In genomic region chr14:55963900-55964299, GRCm38 (mm10) we compare ENCODE assay signal across 22 mouse cellular contexts. TPM values are rescaled to one million over a fixed set of nuclear protein-coding genes. Genes with fewer than 3 reads are reported as not detected.
DNase-seq lines count a peak whose midpoint lies in the region; ATAC-seq and TF ChIP-seq lines count a peak whose summit lies in the region.
"Not testable (repeated sequence)": the region's sequence is repeated elsewhere in the genome, so short reads cannot be mapped to it uniquely, and the experiment has no call there.
"Had no signal": no experiment of that assay in that cellular context is flagged by ENCODE, and none has a peak within 500 bp of the region (broad histone marks: within the 10 kb centered on the region; RNA-seq: fewer than 3 reads in every experiment).

No protein-coding gene starts in this region.

- H3K79me2 ChIP-seq in MEL (ENCODE audit: control insufficient read depth, insufficient read depth, low read length, poor library complexity) = not testable (repeated sequence)

- not testable (repeated sequence) for H3K4me2 ChIP-seq in forebrain, embryonic 11.5 days (ENCODE audit: low read depth, low read length, severe bottlenecking); lung, postnatal 0 days (replicated peaks; ENCODE audit: low read depth, low read length)

- ATAC-seq in common myeloid progenitor, adult 5-6 weeks (replicated peaks; ENCODE audit: low read depth, poor library complexity, severe bottlenecking) = 0 out of 2 replicates have a peak, but pooled peaks have one; percentile 42
- not testable (repeated sequence) for ATAC-seq in forebrain, embryonic 11.5 days (replicated peaks; ENCODE audit: low FRiP score); lung, postnatal 0 days

- not testable (repeated sequence) for H3K36me3 ChIP-seq in MEL (ENCODE audit: control insufficient read depth in 1 of 2, insufficient read depth in 2 of 2, low read length in 2 of 2); forebrain, embryonic 11.5 days (ENCODE audit: control insufficient read depth, insufficient read depth, low read length); lung, postnatal 0 days (ENCODE audit: insufficient read depth, low read length); thymus, adult 2 months (ENCODE audit: control insufficient read depth, insufficient read depth, low read length)

- peak; percentile 16 for TF ChIP-seq RAD21 in MEL (IDR thresholded peaks at IDR 0.05; ENCODE audit: low read depth, low read length)

- DNase-seq in 416B (ENCODE audit: low read depth) = peak; percentile 82
- DNase-seq in MEL (ENCODE audit: low read depth, low spot score) = peak; percentile 73
- DNase-seq in forebrain, embryonic 11.5 days (ENCODE audit: low spot score) = peak; percentile 65
- peak; percentile 17 for DNase-seq in induced T-regulatory cell, adult 2 months (ENCODE audit: low read depth)
- peak; percentile 25 for DNase-seq in left cerebral cortex, postnatal 4 days
- DNase-seq in lung, postnatal 0 days (ENCODE audit: low spot score) = not testable (repeated sequence)
- DNase-seq in thymus, adult 2 months = peak; percentile 6

- not testable (repeated sequence) for H3K27ac ChIP-seq in MEL (ENCODE audit: control insufficient read depth, low read depth, low read length); lung, postnatal 0 days (ENCODE audit: low read length); thymus, adult 2 months (ENCODE audit: control insufficient read depth, insufficient read depth, low read length)
- H3K27ac ChIP-seq in forebrain, embryonic 11.5 days (ENCODE audit: low read depth, low read length) = peak overlapping the region; percentile 37; the same call in 1 of the 2 replicates

- WGBS in forebrain, embryonic 11.5 days = 36% methylated on average over 2 of the region's 2 CpGs
- 72% methylated on average over 2 of the region's 2 CpGs for WGBS in lung, postnatal 0 days
- 82% methylated on average over 2 of the region's 2 CpGs for WGBS in thymus, adult 2 months

- TF ChIP-seq EP300 in MEL (IDR thresholded peaks at IDR 0.05; ENCODE audit: low read depth in 1 of 2, low read length in 2 of 2); lung, postnatal 0 days (IDR thresholded peaks at IDR 0.05): not testable (repeated sequence)

- not testable (repeated sequence) for H3K9ac ChIP-seq in MEL (ENCODE audit: control insufficient read depth, low read depth, low read length, poor library complexity, severe bottlenecking); forebrain, embryonic 11.5 days (ENCODE audit: low read length); lung, postnatal 0 days (replicated peaks; ENCODE audit: low read depth)

- peaks cover 4 to 15% of the 10 kb centered on the region in 2 experiments for H3K27me3 ChIP-seq in MEL (ENCODE audit: control insufficient read depth in 1 of 2, insufficient read depth in 2 of 2, low read length in 2 of 2)
- not testable (repeated sequence) for H3K27me3 ChIP-seq in forebrain, embryonic 11.5 days (ENCODE audit: control insufficient read depth, insufficient read depth, low read length); lung, postnatal 0 days (replicated peaks; ENCODE audit: insufficient read depth, low read length); thymus, adult 2 months (ENCODE audit: control insufficient read depth, insufficient read depth, low read length)

- not testable (repeated sequence) for H3K4me3 ChIP-seq in MEL (ENCODE audit: control insufficient read depth in 1 of 2, insufficient read depth in 1 of 2, low read depth in 2 of 2, low read length in 2 of 2); forebrain, embryonic 11.5 days (ENCODE audit: low read depth, low read length); lung, postnatal 0 days (ENCODE audit: low read depth, low read length); thymus, adult 2 months (ENCODE audit: control insufficient read depth, insufficient read depth, low read length)

- H3K9me3 ChIP-seq in MEL (replicated peaks; ENCODE audit: insufficient read depth, low read length); forebrain, embryonic 11.5 days (ENCODE audit: control insufficient read depth, low read length); lung, postnatal 0 days (ENCODE audit: low read length): not testable (repeated sequence)

- TF ChIP-seq CTCF in MEL (IDR thresholded peaks at IDR 0.05 in 2 of 3, conservative IDR thresholded peaks at IDR 0.05 in 1 of 3; ENCODE audit: control insufficient read depth in 1 of 3, insufficient read depth in 1 of 3, low read depth in 2 of 3, low read length in 3 of 3, poor library complexity in 1 of 3, severe bottlenecking in 1 of 3) = peak in 2 of 3 experiments; percentile 58 to 61; a peak in 4 of 6 replicates
- TF ChIP-seq CTCF in lung, postnatal 0 days (IDR thresholded peaks at IDR 0.05) = peak; percentile 30; the same call in 1 of the 2 replicates
- not testable (repeated sequence) for TF ChIP-seq CTCF in thymus, adult 2 months (IDR thresholded peaks at IDR 0.05; ENCODE audit: borderline replicate concordance, control insufficient read depth, extremely low read depth, insufficient read depth, low read length, poor library complexity)

- H3K4me1 ChIP-seq in MEL (ENCODE audit: control insufficient read depth in 1 of 2, insufficient read depth in 2 of 2, low read length in 2 of 2); forebrain, embryonic 11.5 days (replicated peaks; ENCODE audit: control insufficient read depth, insufficient read depth, low read length); lung, postnatal 0 days (ENCODE audit: insufficient read depth, low read depth, low read length); thymus, adult 2 months (replicated peaks; ENCODE audit: control insufficient read depth, insufficient read depth, low read length): not testable (repeated sequence)

- not testable (repeated sequence) for TF ChIP-seq POLR2A in MEL (IDR thresholded peaks at IDR 0.05; ENCODE audit: control insufficient read depth in 1 of 2, insufficient read depth in 1 of 2, low read depth in 1 of 2, low read length in 2 of 2, poor library complexity in 1 of 2); thymus, adult 2 months (IDR thresholded peaks at IDR 0.05; ENCODE audit: control insufficient read depth, extremely low read depth, insufficient read depth, low read length, poor library complexity)

- intact Hi-C loops in left cerebral cortex, postnatal 4 days (cut with DNase I) = not testable (repeated sequence)

TF ChIP-seq in MEL, 35 proteins besides CTCF, POLR2A, EP300 and RAD21:
- TF ChIP-seq SMC3 (IDR thresholded peaks at IDR 0.05; ENCODE audit: low read depth, low read length) (peak; percentile 54), ZC3H11A (IDR thresholded peaks at IDR 0.05; ENCODE audit: low read depth, low read length) (0 out of 2 replicates have a peak, but pooled peaks have one; percentile 4), ZNF384 (IDR thresholded peaks at IDR 0.05; ENCODE audit: low read depth, low read length) (peak; percentile 92)

RNA-seq across cellular contexts. Expression of gene Cma2, which starts 13.1 kb away (rescaled TPM):
- not detected in 2 replicates for total RNA-seq in MEL (2012; rRNA removed)
- not detected for polyA plus RNA-seq in MEL (2012; ENCODE audit: insufficient read depth in 1 of 2, insufficient read length in 2 of 2, low read depth in 1 of 2, low replicate concordance in 2 of 2, missing spikeins in 1 of 2)
- not detected in 2 replicates for total RNA-seq in common myeloid progenitor, adult 5-6 weeks (2017)
- not detected in 2 replicates for polyA plus RNA-seq in forebrain, embryonic 11.5 days (2014; fragmentation: Nextera tagmentation; extraction: Ambion mirVana)
- not detected for total RNA-seq in left cerebral cortex, postnatal 4 days (2021)
- polyA plus RNA-seq in lung, postnatal 0 days (2015; fragmentation: Nextera tagmentation; extraction: Ambion mirVana) = not detected in 2 replicates
- polyA plus RNA-seq in thymus, adult 2 months (2012; rRNA removed) = 0.28 TPM in 1 of 2 replicates, not detected in the other
- total RNA-seq: adrenal gland, postnatal 36 days; granulocyte monocyte progenitor cell, adult 5-6 weeks; layer of hippocampus, adult 18-20 months had no signal
- polyA plus RNA-seq: erythroblast, embryonic 14.5 days; heart, embryonic 13.5 days; inflammation-experienced regulatory T-cells, adult 6 months; kidney, embryonic 14.5 days; limb, embryonic 10.5 days; liver, embryonic 16.5 days; midbrain, embryonic 10.5 days; neural tube, embryonic 13.5 days; stomach, embryonic 16.5 days had no signal

RNA-seq across cellular contexts. Expression of gene Cma1, which starts 19.4 kb away (rescaled TPM):
- 0.19 TPM in 1 of 2 replicates, not detected in the other for total RNA-seq in MEL (2012; rRNA removed)
- polyA plus RNA-seq in MEL (2012; ENCODE audit: insufficient read depth in 1 of 2, insufficient read length in 2 of 2, low read depth in 1 of 2, low replicate concordance in 2 of 2, missing spikeins in 1 of 2) = under 1 TPM in 1 of 2 experiments, not detected in 1; 0.13 TPM
- total RNA-seq in common myeloid progenitor, adult 5-6 weeks (2017) = not detected in 2 replicates
- not detected in 2 replicates for polyA plus RNA-seq in forebrain, embryonic 11.5 days (2014; fragmentation: Nextera tagmentation; extraction: Ambion mirVana)
- 10 to 100 TPM in 1 of 2 experiments, 1 to 10 TPM in 1; 9.8 to 12.4 TPM for total RNA-seq in left cerebral cortex, postnatal 4 days (2021)
- 7.6 and 10.4 TPM in 2 replicates for polyA plus RNA-seq in lung, postnatal 0 days (2015; fragmentation: Nextera tagmentation; extraction: Ambion mirVana)
- 1.7 and 2.0 TPM in 2 replicates for polyA plus RNA-seq in thymus, adult 2 months (2012; rRNA removed)
- total RNA-seq: layer of hippocampus, adult 18-20 months had no signal
- polyA plus RNA-seq: erythroblast, embryonic 14.5 days; inflammation-experienced regulatory T-cells, adult 6 months; limb, embryonic 10.5 days; midbrain, embryonic 10.5 days; neural tube, embryonic 13.5 days had no signal

RNA-seq across cellular contexts. Expression of gene Mcpt1, which starts 53.9 kb away (rescaled TPM):
- not detected in 2 replicates for total RNA-seq in MEL (2012; rRNA removed)
- polyA plus RNA-seq in MEL (2012; ENCODE audit: insufficient read depth in 1 of 2, insufficient read length in 2 of 2, low read depth in 1 of 2, low replicate concordance in 2 of 2, missing spikeins in 1 of 2) = not detected
- not detected in 2 replicates for total RNA-seq in common myeloid progenitor, adult 5-6 weeks (2017)
- not detected in 2 replicates for polyA plus RNA-seq in forebrain, embryonic 11.5 days (2014; fragmentation: Nextera tagmentation; extraction: Ambion mirVana)
- total RNA-seq in left cerebral cortex, postnatal 4 days (2021) = not detected
- polyA plus RNA-seq in lung, postnatal 0 days (2015; fragmentation: Nextera tagmentation; extraction: Ambion mirVana) = not detected in 2 replicates
- 0.66 and 0.77 TPM in 2 replicates for polyA plus RNA-seq in thymus, adult 2 months (2012; rRNA removed)
- total RNA-seq: adrenal gland, postnatal 36 days; gastrocnemius, adult 2 months; granulocyte monocyte progenitor cell, adult 5-6 weeks; heart, postnatal 4 days; layer of hippocampus, adult 18-20 months had no signal
- polyA plus RNA-seq: erythroblast, embryonic 14.5 days; heart, embryonic 13.5 days; inflammation-experienced regulatory T-cells, adult 6 months; kidney, embryonic 14.5 days; limb, embryonic 10.5 days; liver, embryonic 16.5 days; midbrain, embryonic 10.5 days; neural tube, embryonic 13.5 days had no signal
